Mouse (Mus musculus) spleen, postnatal 10 days (tissue): ENCODE results near the gene A3galt2.

Experiments used
- DNase-seq, 2 experiments: peaks; one replicate each; pipeline ENCODE4 v3.0.0; 2021 to 2022; ENCODE audit warnings: low spot score in 2 of 2

The A3galt2 gene

DNA sequence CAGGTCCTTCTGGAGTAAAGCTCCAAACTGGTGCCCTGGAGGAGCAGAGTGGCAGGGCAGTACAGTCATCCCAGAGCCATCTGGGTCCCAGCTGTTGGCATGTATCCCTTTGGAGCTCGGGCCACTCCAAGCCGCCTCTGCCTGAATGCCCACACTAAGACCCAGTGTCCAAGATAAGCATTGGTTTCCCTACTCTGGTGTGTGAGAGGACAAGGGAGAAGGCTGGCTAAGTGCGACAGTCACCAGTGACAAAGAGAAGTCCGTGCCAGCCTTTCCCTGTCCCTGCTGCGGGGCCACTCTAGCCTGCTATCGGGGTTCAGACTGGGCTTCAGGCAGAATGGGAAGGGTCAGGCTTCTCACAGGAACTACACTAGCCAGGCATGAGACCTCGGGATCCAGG is 736 bp downstream of the A3galt2 start:
- no peak for DNase-seq

DNA sequence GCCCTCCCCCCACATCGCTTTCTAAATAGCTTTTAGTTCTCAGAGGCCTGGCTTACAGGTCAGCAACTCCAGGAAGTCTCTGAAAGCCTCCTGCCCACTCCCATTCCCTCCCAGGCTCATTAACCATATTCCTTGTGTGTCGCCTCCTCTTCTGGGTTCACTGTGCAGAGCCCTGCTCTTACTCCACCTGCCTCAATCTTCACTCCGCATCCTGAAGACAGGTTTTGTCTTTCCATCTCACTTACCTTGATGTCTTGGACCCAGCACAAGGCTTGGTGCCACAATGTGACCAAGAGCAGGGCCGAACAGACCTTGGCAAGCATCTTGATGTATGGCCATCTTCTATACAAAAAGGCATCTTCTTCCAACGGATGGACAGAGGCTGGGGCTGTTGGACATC is 4.0 kb downstream of the A3galt2 start:
- no peak for DNase-seq

DNA sequence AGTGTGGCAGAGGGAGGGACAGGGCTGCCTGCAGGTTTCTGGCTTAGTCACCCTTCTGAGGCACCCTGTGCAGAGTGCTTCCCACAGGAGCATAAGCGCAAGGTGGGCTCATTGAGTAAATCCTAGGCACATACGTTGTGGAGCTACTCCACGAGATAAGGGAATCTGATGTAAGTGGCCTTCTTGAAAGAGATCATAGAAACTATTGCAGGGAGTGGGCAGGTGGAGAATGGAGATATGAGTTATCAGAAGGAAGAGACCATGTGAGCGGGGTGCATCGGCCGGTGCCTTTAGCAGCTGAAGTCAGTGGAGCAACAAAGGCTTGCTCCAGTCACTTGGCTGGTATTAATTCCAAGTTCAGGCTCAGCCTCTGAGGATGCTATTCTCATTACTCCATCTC is 4.9 kb downstream of the A3galt2 start:
- no peak for DNase-seq

DNA sequence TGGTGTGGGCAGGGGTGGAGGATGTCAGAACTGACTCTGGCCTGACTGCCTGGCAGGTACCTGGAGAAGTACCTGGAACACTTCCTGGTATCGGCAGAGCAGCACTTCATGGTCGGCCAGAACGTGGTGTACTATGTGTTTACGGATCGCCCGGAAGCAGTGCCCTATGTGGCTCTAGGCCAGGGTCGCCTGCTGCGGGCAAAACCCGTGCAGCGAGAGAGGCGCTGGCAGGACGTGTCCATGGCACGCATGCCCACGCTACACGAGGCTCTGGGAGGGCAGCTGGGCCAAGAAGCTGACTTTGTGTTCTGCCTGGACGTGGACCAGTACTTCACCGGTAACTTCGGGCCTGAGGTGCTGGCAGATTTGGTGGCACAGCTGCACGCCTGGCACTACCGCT is 11.8 kb downstream of the A3galt2 start:
- DNase-seq, result no peak

DNA sequence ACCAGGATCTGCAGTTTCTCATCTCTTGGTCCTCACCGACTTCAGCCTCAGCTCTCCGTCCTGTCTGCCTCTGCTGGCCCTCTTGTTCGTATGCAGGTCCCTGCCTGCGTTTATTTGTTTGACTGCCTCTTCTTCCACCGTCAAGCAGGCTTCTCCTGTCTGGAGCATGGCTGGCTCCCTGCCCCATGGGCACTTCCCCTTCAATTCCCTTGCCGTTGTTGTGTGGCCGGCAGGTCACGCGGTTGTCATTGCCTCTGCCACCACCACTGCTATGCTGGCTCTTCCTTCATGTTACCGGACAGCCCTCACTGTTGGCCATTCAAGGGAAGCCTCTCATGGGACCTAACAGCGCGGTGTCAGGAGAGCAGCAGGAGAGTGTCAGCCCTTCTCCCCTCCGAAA is 13.0 kb downstream of the A3galt2 start:
- DNase-seq, result no peak

DNA sequence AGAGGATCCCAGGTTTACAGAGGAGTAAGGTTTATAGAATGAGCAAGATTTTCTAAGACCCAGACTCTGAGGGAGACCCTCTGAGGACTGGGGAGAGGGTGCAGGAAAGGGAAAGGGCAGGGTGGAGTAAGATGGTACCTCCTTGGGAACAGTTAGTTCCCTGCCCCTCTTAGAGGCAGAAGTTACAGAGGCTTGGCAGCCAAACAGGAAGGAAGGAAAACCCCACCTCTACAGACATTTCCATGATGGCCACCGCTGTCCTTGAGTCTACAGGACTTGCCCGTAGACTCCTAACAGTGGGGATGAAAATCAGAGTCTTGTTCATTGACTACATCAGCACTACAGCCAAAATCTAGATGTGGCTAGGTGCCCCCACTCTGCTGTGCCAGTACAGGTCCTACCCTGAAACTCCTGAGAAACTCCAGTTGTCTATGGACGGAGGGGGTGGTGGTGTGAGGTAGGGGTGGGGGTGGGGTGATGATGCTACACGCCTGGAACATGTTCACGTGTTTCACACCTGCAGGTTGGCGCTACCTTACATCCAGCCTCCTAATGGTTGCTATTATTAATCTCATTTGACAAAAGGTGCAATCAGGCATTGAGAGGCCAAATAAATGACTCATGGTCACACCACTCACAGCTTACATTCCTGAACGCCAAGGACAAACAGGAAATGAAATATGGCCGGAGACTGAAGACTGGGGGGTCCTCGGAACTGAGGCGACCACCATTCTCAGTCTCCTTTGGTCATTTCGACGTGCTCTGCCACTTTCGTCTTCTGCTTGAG is 14.6 kb downstream of the A3galt2 start:
- DNase-seq, result no peak

DNA sequence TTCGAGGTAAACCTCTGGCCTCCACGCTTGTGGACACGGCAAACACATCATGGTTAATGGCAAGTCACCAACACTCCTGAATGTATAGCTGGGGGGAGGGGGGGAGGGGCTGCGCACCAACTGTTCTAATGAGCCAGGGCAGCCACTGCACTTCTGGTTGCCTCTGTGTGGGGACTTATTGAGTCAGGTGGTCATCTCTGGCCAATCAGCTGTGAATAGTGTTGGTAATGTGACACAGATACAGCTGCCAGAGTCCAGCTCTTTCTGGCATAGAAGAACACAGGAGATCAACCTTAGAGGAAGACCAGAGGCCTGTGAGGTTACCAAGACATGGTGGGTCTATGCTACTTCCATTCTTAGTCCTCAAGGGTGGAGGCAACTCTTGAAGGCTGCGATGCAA is 15.5 kb downstream of the A3galt2 start:
- DNase-seq, result no peak

DNA sequence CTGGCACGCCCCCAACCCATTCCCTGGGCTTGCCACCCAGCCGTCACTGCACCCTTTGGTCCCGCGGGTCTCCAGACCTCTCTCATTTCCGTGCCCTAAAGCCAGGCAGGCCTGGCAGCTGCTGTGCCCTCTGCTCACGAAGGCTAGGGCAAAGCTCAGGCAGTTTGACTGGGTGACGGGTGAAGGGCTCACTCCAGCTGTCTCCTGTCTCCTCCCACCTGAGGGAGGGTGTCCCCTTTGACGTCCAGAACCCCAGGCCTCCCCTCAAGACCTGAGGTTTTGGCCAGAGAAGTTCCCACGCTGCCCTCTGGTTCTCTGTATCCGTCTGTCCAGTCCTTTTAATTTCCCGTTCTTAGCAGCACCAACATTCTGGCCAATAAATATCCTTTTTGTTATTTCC is 18.7 kb downstream of the A3galt2 start:
- DNase-seq, result no peak

DNA sequence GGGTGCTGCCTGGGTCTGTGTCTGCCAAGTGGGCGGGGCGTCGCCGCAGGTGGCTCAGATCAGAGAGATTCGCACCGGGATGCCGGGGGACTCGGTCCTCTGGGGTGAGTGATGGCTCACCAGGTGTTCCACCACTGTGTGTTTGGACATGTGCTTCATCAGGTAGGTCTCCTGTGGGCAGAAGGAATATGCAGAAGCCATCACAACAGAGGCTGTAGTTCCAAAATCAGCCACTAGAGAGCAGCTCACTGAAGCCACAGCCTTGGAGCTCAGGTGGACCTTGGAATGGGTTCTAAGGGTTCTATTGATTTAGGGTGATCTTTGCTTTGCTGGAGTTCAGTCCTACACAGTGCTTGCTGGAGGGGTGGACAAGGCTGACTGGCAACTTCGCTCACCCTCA is 19.3 kb downstream of the A3galt2 start:
- peak; percentile 61 to 79 for DNase-seq

DNA sequence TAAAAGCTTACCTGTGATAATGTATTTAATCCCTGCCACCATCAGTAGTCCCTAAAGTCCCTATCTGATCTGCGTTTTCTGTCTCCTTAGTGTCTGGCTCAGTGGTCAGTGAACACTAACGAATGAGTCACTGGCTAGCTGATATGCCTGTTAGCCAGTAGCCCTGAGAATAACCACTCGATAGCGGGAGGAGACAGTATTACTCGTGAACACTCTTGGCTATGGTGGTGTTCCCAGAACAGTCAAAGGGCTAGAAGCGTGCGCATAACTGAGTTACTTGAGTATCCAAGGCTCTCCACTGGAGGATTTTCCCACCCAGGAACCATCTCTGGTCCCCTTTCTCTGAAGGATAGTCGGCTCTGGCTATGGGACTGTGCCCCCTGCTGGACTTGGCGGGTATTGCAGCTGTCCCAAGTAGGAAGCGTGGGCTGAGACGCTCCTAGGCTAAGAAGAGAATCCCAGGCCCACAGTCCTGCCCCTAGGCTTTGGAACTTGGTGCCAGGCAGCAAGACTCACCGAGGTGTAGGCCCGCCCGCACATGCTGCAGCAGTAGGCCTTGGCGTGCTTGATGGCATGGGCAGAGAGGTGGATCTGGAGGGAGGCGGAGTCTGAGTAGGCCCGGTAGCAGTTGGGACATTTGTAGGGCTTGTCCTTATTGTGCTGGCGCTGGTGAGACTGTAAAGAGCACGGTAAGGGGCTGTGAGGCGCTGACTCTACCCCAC is 21.6 kb downstream of the A3galt2 start:
- peak; percentile 85 to 87 for DNase-seq

DNA sequence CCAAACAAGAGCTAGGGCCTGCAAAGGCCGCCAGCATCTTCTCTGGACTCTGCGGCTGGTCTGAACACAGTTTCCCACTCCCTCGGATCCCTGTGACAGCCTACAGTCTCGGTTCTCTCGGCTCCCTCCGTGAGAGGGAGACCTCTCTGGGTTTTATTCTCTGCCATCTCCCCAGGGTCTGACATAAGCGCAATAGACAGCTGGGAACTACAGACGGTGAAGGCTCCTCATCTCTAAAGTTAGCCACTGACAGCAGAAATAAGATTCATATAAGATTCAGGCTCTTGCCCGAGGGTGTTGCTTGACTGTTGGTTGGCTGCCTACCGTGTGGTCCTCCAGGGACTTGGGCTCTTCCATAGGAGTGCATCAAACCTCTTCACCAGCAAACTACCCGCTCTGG is 22.4 kb downstream of the A3galt2 start:
- no peak for DNase-seq

DNA sequence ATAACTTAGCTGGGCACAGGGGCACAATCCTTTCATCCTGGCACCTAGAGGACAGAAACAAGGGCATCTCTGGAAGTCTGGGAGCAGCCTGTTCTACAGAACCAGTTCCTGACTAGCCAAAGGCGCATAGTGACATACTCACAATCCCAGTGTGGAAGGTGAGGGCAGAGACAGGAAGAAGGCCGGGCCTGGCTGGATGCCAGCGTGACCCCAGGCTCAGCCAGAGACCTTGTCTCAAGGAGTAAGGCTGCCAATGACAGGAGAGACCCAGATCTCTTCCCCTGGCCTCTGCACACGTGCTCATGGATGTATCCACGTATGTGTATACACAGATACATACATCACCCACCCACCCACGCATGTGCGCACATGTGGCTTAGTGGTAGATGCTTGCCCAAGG is 26.9 kb downstream of the A3galt2 start:
- no peak for DNase-seq

DNA sequence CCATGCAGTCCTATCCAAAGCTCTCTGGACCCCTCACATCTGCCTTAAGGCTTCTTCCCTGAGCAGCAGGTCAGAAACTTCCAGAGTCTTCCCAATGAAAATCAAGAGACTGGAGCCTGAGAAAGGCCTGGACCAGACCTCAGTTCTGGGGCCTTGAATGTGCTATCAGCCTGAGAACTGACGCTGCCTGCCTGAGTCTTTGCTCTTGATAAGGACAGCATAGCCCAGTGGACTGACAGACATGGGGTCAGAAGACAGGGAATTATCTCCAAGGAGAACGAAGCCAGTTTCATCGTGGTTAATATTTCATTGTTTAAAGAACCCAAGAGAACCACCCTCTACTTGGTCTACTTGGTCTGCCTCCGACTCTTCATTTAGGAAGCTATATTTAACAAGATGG is 27.5 kb downstream of the A3galt2 start:
- no peak for DNase-seq

DNA sequence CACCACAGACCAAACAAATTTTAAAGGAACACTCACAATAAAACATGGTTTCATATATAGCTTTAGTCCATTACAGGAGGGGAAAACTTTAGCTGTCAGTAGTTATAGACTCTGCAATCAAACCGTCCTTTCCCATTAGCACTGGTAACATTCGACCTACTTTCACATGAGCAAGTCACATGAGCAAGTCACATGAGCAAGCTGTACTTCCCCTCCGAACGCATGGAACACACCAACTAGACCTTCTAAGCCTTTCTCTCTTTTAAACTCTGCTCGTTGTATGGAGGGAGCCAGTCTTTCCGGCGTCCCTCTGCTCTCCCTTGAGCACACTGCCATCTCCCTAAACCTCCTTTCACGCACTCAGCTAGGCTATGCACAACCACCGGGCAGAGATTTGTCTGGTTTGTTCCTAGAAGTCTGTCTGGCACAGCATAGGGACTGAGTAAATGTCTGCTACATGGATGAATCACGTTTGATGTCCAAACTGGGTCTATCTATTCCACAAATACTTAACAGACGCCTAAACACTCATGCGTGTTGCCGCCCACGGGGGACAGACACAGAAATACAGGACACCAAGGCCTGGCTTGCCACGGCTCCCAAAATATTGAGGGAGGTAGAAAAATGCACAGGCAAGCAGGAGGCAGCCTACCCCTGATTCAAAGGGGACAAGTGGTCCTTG is 29.9 kb downstream of the A3galt2 start:
- DNase-seq, result no peak

DNA sequence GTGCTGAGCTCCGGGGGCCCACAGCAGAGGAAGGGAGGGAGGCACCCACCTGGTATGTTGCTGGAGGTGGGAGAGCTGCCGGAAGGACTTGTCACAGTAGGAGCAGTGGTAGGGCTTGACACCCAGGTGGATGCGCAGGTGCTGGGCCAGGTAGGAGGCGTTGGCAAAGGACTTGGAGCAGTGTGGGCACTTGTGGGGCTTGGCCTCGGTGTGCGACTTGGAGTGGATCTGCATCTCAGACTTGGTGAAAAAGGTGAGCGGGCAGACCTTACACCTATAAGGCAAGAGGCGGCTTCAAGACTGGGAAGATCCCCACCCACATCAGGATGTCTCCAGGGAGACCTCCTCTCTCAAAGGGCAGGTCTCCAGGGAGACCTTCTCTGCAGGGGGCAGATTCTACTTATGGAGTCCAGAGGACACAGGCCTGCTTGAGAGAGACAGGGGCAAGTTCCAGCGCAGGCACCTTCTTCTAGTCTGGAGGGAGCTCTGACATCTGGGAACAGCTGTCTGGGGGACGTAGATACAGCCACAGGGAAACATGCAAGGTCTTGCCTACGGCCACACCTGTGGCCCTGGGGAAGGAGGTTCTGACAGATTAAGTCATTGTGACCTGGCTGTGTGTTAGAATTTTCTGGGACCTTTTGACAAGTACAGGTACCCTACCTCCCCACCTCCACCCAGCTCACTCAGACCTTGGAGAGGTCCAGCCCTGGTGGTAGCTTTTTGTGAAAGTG is 30.9 kb downstream of the A3galt2 start:
- peak in 1 of 2 experiments; percentile 13 for DNase-seq

DNA sequence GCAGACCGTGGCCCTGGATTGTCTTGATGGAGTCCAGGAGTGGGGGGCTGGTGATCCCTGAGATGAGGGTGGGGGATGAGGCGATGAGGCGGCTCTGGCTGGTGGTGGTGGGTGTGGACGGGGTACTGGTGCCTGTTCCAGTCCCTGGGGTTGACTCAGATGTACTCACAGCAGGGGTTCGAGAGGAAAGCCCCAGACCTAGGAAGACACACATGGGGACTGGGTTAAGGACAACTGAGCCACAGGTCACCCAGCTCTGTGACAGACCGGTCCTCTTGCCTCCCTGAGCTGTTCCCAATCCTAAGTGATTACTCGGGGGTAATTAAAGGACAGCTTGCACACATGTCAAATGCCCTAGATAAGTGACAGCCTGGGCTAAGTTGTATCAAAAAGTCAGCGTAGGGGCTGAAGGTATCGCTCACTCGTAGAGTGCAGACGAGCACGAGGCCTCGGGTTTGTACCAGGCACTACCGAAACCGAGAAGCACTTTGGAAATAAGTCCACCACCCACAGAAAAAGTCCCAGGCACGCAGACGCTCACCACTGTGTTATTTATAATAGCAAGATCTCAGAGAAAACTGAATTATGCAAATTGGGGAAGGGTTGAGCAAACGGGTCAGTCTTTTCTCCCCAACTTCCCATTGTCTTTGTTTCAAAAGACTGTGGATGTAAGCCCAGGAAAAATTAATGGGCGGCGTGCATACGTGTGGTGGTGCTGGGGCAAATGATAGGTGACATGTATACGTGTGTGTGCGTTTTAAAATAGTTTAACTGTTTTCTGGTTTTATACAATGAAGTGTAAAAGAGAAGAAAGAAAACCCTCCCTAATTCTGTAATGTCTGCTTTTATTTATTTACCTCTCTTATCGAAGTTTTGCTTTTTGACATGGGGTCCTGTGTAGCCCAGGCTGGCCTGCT is 32.1 kb downstream of the A3galt2 start:
- no peak for DNase-seq

DNA sequence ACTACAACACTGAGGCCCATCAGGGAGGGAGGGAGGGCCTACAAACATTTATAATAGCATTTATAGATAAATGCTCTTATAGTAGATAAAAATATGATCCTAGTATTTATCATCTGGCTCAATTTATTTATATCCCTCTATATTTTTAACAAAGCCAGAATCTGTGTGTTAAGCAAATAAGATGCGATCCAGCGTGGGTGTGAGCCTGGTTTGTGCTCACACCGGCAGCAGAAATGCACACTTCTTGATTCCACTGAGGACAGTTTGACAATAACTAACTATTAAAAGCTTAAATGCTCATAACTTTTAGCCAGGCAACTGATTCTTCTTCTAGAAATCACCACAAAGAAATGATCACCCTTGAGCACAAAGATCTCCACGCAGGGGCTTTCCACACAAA is 32.9 kb downstream of the A3galt2 start:
- no peak for DNase-seq

DNA sequence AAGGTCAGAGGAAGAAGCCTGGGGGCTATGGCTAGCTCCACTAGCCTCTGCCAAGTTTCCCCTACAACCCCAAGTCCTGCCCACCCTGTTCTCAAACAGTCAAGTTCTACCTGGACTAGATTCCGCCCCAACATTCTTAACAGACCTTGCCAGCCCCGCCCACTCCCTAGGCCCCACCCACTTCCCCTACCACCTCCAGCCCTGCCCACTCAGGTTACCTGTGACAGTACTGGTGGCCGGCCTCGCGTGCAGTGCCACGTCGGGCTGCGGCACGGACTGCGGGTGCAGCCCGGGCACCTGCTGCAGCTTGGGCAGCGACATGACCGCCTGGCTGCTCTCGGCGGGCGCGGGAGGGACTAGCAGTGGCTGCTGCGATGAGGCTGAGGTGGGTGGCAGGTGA is 34.5 kb downstream of the A3galt2 start:
- no peak for DNase-seq

DNA sequence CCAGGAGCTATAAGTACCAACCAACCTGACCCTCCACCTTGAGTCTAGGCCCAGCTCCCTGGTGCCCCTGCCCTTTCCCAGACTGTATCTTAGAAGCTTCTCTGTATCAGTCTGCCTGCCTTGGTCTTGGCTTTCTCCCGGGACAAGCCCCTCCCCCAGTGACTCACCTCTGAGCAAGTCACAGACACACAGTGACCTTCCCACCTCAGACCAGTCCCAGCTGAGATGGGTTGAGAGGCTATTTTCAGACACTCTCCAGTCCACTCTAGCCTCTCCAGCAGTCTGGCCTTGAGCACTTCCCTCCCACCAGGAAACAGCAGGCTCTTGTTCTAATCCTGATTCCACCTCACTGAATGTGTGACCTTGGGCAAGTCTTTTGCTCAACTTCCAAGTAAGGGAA is 38.5 kb downstream of the A3galt2 start:
- peak in 1 of 2 experiments; percentile 13 for DNase-seq

DNA sequence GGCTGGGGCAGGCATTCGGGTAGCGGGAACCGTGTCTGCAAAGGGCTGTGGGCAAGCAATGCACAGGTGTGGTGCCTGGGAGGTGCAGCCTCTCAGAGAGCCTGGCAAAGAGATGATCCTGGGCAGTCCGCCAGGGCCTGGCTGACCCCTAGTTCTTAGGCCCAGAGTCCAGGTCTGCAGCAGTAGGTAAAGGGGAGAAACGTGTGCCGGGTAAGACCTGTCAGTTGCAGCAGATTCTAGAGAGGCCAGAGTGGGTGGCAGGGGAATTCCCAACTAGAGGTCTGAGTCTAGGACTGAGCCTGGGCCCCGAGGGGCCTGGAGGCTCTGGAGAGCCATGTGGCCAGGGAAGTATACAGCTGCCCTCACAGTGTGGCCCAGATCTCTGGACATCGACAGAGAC is 39.0 kb downstream of the A3galt2 start:
- no peak for DNase-seq

DNA sequence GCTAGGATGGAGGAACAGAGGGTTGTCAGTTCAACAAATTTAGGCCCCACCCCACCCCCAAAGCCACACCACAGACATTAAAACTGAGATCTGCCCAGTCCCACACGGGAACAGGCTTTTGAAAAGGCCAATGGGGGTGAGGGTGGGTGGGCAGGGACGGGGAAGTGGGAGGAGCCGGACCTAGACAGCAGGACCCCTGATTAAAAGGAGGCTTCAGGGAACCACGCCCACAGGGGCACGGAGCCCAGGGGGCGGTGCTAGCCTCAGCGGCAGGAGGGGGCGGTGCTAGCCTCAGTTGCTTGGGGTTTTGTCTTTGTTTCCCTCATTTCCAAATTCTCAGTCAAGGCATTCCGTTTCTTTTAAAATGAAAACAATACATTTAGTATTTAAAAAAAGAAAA is 40.4 kb downstream of the A3galt2 start:
- peak in 1 of 2 experiments; percentile 26 for DNase-seq
